Mouse (Mus musculus) liver, embryonic 11.5 days (tissue): ENCODE data around the gene Surf2. TPM values are rescaled to one million over a fixed set of nuclear protein-coding genes. Genes with fewer than 3 reads are reported as not detected.
A peak's percentile ranks its signal among the peaks of the same experiment; 100 is the strongest.

Experiments used
- ATAC-seq: fragments of 200-750 bp; cut with Nextera tagmentation; replicated peaks from 2 replicates; pipeline ENCODE4 v1.8.0; 2017; ENCODE audit warnings: moderate number of reproducible peaks, mild to moderate bottlenecking, moderate TSS enrichment, moderate library complexity; ENCODE audit not compliant: low FRiP score
- DNase-seq: peaks from one replicate; pipeline ENCODE4 v3.0.0-alpha.2; 2017; ENCODE audit warnings: low spot score
- H3K27ac ChIP-seq: fragments of 300-500 bp; sonication (generic); 2 replicates; pipeline ENCODE4 v1.5.1; 2014; ENCODE audit warnings: mild to moderate bottlenecking, low read depth, low read length, control low read depth
- H3K27me3 ChIP-seq: fragments of 300-500 bp; sonication (generic); replicated peaks from 2 replicates; pipeline ENCODE4 v1.6.1; 2014; ENCODE audit warnings: low read length, mixed read lengths; ENCODE audit not compliant: control insufficient read depth, insufficient read depth
- H3K36me3 ChIP-seq: fragments of 300-500 bp; sonication (generic); 2 replicates; pipeline ENCODE4 v1.6.1; 2014; ENCODE audit warnings: mild to moderate bottlenecking, low read length, moderate library complexity, mixed read lengths; ENCODE audit not compliant: control insufficient read depth, insufficient read depth
- H3K4me1 ChIP-seq: fragments of 300-500 bp; sonication (generic); replicated peaks from 2 replicates; pipeline ENCODE4 v1.6.1; 2014; ENCODE audit warnings: low read length, mixed read lengths; ENCODE audit not compliant: control insufficient read depth, insufficient read depth
- H3K4me2 ChIP-seq: fragments of 300-500 bp; sonication (generic); 2 replicates; pipeline ENCODE4 v1.6.1; 2014; ENCODE audit warnings: mild to moderate bottlenecking, control low read depth, moderate library complexity
- H3K4me3 ChIP-seq: fragments of 300-500 bp; sonication (generic); 2 replicates; pipeline ENCODE4 v1.5.1; 2014; ENCODE audit warnings: low read depth, low read length, control low read depth
- H3K9ac ChIP-seq: fragments of 300-500 bp; sonication (generic); 2 replicates; pipeline ENCODE4 v1.6.1; 2014; ENCODE audit warnings: low read depth, low read length, control low read depth
- H3K9me3 ChIP-seq: fragments of 300-500 bp; sonication (generic); 2 replicates; pipeline ENCODE4 v1.6.1; 2016; ENCODE audit warnings: low read length, inconsistent platforms, mixed read lengths; ENCODE audit not compliant: control insufficient read depth
- WGBS: fragments of 180-500 bp; shearing (Covaris S2); extraction: QIAGEN DNeasy Blood & Tissue Kit; methylation state at CpG from one replicate; pipeline ENCODE4 v1.1.7; 2014; 5-methylcytosine and 5-hydroxymethylcytosine counted together
- polyA plus RNA-seq: library from polyadenylated mRNA; unstranded; fragments of >200 nt; fragmentation: Nextera tagmentation; extraction: Ambion mirVana; gene quantifications from 2 replicates; pipeline ENCODE4 v1.2.1, GENCODE M21; 2014

Surf2 gene
- polyA plus RNA-seq, 1 experiment from 2014 or later, result 64.7 TPM

- WGBS, result under 1% methylated on average over 50 of the region's 50 CpGs
- peaks cover 17% of the 10 kb centered on the region for H3K36me3 ChIP-seq
- H3K27me3 ChIP-seq, result no peaks in the 10 kb centered on the region
- peaks cover 8% of the 10 kb centered on the region for H3K4me1 ChIP-seq
- H3K4me2 ChIP-seq, result peak within 1 kb of the TSS; percentile 91
- H3K4me3 ChIP-seq, result peak within 1 kb of the TSS; percentile 88
- ATAC-seq, result peak; percentile 92
- peak within 1 kb of the TSS; percentile 99 for H3K27ac ChIP-seq
- peak within 1 kb of the TSS; percentile 93 for H3K9ac ChIP-seq
- H3K9me3 ChIP-seq, result 0 out of 2 replicates have a peak, but pooled peaks cover 4% of the 10 kb centered on the region
- peak; percentile 93 for DNase-seq
Observed at GRCm38 (mm10) chr2:26963923-26964723, 48.0 kb downstream of the Surf2 start, which contains the start of gene Rexo4. Gene Rexo4 (minus strand): TSS chr2:26964386.

DNA sequence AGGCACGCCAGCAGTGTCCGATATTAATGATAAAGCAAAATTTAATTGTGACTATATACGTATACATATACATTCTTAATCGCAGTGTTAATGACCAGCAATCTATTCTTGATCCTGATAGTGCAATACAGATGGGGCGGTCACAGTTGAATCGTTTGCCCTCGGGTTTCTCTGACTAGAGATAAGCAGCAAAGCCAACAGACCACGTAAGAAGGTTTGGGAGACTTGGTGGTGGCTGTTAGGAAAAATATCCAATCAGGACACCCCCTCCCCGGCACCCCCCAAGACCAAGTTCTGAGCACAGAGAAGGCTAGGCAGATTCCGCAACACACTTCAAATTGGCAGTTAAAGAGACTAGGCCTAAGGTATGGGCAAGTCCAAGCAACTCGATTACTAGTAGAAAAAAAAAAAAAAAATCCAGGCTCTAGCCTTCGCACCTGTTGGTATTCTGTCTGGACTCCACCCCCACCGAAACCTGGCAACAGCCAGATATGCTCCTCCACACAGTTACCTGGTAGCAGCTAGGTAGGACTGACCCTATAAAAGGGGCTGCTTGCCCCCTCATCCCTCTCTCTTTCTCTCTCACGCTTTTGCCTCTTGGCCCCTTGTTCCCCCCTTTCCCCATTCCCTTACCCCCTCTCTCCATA, 48.7 kb downstream of the Surf2 start:
- peak overlapping the region; percentile 91 for H3K4me2 ChIP-seq
- H3K4me1 ChIP-seq, result peaks cover 8% of the 10 kb centered on the region
- peak overlapping the region; percentile 99 for H3K27ac ChIP-seq
- H3K36me3 ChIP-seq, result peaks cover 15% of the 10 kb centered on the region
- DNase-seq (no peak), ATAC-seq (no peak; the same call in none of the 2 replicates)
- peak overlapping the region; percentile 93 for H3K9ac ChIP-seq
- H3K4me3 ChIP-seq, result peak overlapping the region; percentile 88
- 0 out of 2 replicates have a peak, but pooled peaks cover 4% of the 10 kb centered on the region for H3K9me3 ChIP-seq
- H3K27me3 ChIP-seq, result no peaks in the 10 kb centered on the region
- 15% methylated on average over 14 of the region's 14 CpGs for WGBS

- ATAC-seq (no peak), DNase-seq (no peak)
- Histone ChIP-seq H3K4me2 (no peak overlapping the region), H3K9ac (no peak overlapping the region), H3K27ac (no peak overlapping the region), H3K4me3 (no peak overlapping the region), H3K4me1 (peaks cover 8% of the 10 kb centered on the region), H3K9me3 (0 out of 2 replicates have a peak, but pooled peaks cover 4% of the 10 kb centered on the region), H3K36me3 (no peaks in the 10 kb centered on the region; the same call in 1 of the 2 replicates), H3K27me3 (no peaks in the 10 kb centered on the region)
- WGBS, result 84% methylated on average over 2 of the region's 2 CpGs
Observed at GRCm38 (mm10) chr2:26967262-26967661, 51.1 kb downstream of the Surf2 start.

Other genes with a start within 250 kb of the Surf2 start
- not detected in 2 replicates for gene Lcn4, start 245.1 kb upstream of the Surf2 start, polyA plus RNA-seq
- gene Abo, start 51.4 kb upstream of the Surf2 start, polyA plus RNA-seq, result not detected in 2 replicates
- gene Surf6, start 13.5 kb upstream of the Surf2 start, polyA plus RNA-seq, result 15.8 and 16.8 TPM in 2 replicates
- 34.8 and 39.1 TPM in 2 replicates for gene Med22, start 5.7 kb upstream of the Surf2 start, polyA plus RNA-seq
- gene Rpl7a, start 5.6 kb upstream of the Surf2 start, polyA plus RNA-seq, result 874 and 991 TPM in 2 replicates
- 56.5 and 58.3 TPM in 2 replicates for gene Surf1, start 163 bp downstream of the Surf2 start, polyA plus RNA-seq
- gene Surf4, start 17.6 kb downstream of the Surf2 start, polyA plus RNA-seq, result 183 and 193 TPM in 2 replicates
- 0.10 and 0.16 TPM in 2 replicates for gene Stkld1, start 17.7 kb downstream of the Surf2 start, polyA plus RNA-seq
- gene Rexo4, start 48.0 kb downstream of the Surf2 start, polyA plus RNA-seq, result 58.8 TPM in 2 replicates
- gene Adamts13, start 57.0 kb downstream of the Surf2 start, polyA plus RNA-seq, result 0.43 and 0.63 TPM in 2 replicates
- gene Cacfd1, start 93.6 kb downstream of the Surf2 start, polyA plus RNA-seq, result 32.6 and 32.9 TPM in 2 replicates
- gene Slc2a6, start 111.6 kb downstream of the Surf2 start, polyA plus RNA-seq, result 0.51 and 0.64 TPM in 2 replicates
- 0.12 and 0.13 TPM in 2 replicates for gene Mymk, start 155.8 kb downstream of the Surf2 start, polyA plus RNA-seq
- 1.8 and 3.5 TPM in 2 replicates for gene Adamtsl2, start 163.0 kb downstream of the Surf2 start, polyA plus RNA-seq
- gene Fam163b, start 226.1 kb downstream of the Surf2 start, polyA plus RNA-seq, result 0.14 and 0.29 TPM in 2 replicates
- gene Dbh, start 248.9 kb downstream of the Surf2 start, polyA plus RNA-seq, result 0.49 and 0.96 TPM in 2 replicates